Mouse (Mus musculus): Measurements from ENCODE around the gene Rasgef1b. TPM values are rescaled to one million over a fixed set of nuclear protein-coding genes. Genes with fewer than 3 reads are reported as not detected.

Rasgef1b gene
- polyA plus RNA-seq, 1 experiment from 2014 or later, result 6.5 TPM

GRCm38 (mm10) chr5:99722310-99722709, 6.6 kb downstream of the Rasgef1b start:
- H3K9me3 ChIP-seq (ENCODE audit: control insufficient read depth, low read length), result no peaks in the 10 kb centered on the region
- ATAC-seq (ENCODE audit: low read depth), result no peak
- WGBS, result 81% methylated on average over 2 of the region's 2 CpGs
- no peak overlapping the region for H3K27ac ChIP-seq (replicated peaks; ENCODE audit: low read depth, low read length)
- no peaks in the 10 kb centered on the region for H3K36me3 ChIP-seq (ENCODE audit: control insufficient read depth, insufficient read depth, low read length)
- H3K9ac ChIP-seq (ENCODE audit: low read depth, low read length), result no peak overlapping the region
- no peaks in the 10 kb centered on the region for H3K4me1 ChIP-seq (ENCODE audit: control insufficient read depth, insufficient read depth, low read length)
- 0 out of 2 replicates have a peak, but pooled peaks cover 3% of the 10 kb centered on the region for H3K27me3 ChIP-seq (replicated peaks; ENCODE audit: control insufficient read depth, insufficient read depth, low read length)
- DNase-seq (ENCODE audit: low spot score), result no peak
- no peak overlapping the region for H3K4me2 ChIP-seq (ENCODE audit: low read depth, low read length)
- H3K4me3 ChIP-seq (ENCODE audit: low read depth, low read length), result no peak overlapping the region

DNA sequence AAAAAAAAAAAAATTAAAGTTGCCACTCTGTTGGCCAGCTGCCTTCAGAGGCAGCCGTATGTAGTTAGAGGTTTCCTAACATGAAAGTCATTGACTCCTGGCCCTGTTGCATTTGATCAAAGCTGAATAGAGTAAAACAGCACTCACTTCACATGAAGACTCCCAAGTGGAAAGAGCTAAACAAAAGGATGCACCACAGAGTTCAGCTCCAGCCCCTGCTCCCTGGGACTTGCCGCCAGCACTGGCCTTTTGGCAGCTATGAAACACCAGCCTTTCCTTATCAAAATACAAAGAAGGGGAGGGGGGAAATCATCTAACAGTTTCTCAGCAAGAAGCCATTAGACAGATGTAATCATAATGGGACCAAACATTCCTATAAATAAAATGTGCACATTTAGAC, 8.3 kb downstream of the Rasgef1b start:
- Histone ChIP-seq H3K4me1 (ENCODE audit: control insufficient read depth, insufficient read depth, low read length) (peaks cover 1% of the 10 kb centered on the region), H3K27ac (replicated peaks; ENCODE audit: low read depth, low read length) (no peak overlapping the region), H3K9me3 (ENCODE audit: control insufficient read depth, low read length) (no peaks in the 10 kb centered on the region), H3K27me3 (replicated peaks; ENCODE audit: control insufficient read depth, insufficient read depth, low read length) (no peaks in the 10 kb centered on the region), H3K9ac (ENCODE audit: low read depth, low read length) (no peak overlapping the region), H3K4me3 (ENCODE audit: low read depth, low read length) (no peak overlapping the region), H3K36me3 (ENCODE audit: control insufficient read depth, insufficient read depth, low read length) (no peaks in the 10 kb centered on the region), H3K4me2 (ENCODE audit: low read depth, low read length) (no peak overlapping the region)
- DNase-seq (ENCODE audit: low spot score), result no peak
- ATAC-seq (ENCODE audit: low read depth), result no peak
- WGBS, result 64% methylated on average over 2 of the region's 2 CpGs

DNA sequence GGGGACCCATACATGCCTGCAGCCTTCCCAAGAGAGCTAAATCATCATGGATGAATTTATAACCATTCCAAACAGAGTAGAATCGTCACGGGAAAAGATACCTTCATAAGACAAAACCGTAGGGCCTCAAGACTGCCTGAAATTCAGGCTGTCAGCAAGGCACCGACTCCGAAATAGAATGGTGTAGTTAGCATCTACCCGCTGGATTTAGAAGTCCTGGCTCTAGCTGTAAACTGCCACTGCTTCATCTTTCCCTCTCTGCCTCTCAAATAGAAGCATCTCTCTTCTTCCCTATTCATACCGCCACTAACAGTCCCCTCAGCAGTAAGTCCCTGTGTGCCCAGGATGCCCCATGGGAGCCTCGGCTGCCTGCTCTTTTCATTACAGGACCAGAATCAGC, 10.9 kb downstream of the Rasgef1b start:
- no peak overlapping the region for H3K9ac ChIP-seq (ENCODE audit: low read depth, low read length)
- H3K4me2 ChIP-seq (ENCODE audit: low read depth, low read length), result no peak overlapping the region
- no peak overlapping the region for H3K27ac ChIP-seq (replicated peaks; ENCODE audit: low read depth, low read length)
- 81% methylated on average over 8 of the region's 8 CpGs for WGBS
- H3K4me1 ChIP-seq (ENCODE audit: control insufficient read depth, insufficient read depth, low read length), result peaks cover 8% of the 10 kb centered on the region
- H3K4me3 ChIP-seq (ENCODE audit: low read depth, low read length), result no peak overlapping the region
- DNase-seq (ENCODE audit: low spot score) (no peak), ATAC-seq (ENCODE audit: low read depth) (no peak)
- no peaks in the 10 kb centered on the region for H3K36me3 ChIP-seq (ENCODE audit: control insufficient read depth, insufficient read depth, low read length)
- no peaks in the 10 kb centered on the region for H3K9me3 ChIP-seq (ENCODE audit: control insufficient read depth, low read length)
- H3K27me3 ChIP-seq (replicated peaks; ENCODE audit: control insufficient read depth, insufficient read depth, low read length), result no peaks in the 10 kb centered on the region

DNA sequence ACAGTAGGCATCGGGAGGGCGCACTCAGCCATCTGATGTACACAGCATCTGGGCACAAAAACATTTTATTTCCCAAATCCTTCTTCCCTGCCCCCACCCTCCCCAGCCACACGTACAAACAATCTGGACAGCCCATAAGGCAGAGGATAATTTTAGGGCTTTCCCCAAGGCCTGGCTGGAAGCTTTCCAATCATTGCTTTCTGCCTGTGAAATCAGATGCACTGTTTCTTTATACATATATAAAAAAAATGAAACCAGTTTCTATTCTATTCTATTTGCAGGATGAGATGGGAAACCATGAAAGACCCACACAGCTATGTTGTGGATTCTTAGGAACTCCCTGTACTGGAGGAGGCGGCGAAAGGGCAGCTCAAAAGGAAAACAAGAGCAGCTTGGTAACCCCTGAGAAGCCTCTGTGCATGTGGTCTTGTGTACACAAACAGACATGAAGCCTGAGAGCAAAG, 13.6 kb downstream of the Rasgef1b start:
- Histone ChIP-seq H3K9me3 (ENCODE audit: control insufficient read depth, low read length) (no peaks in the 10 kb centered on the region), H3K4me3 (ENCODE audit: low read depth, low read length) (no peak overlapping the region), H3K4me1 (ENCODE audit: control insufficient read depth, insufficient read depth, low read length) (peaks cover 8% of the 10 kb centered on the region), H3K36me3 (ENCODE audit: control insufficient read depth, insufficient read depth, low read length) (no peaks in the 10 kb centered on the region), H3K27ac (replicated peaks; ENCODE audit: low read depth, low read length) (no peak overlapping the region), H3K4me2 (ENCODE audit: low read depth, low read length) (peak overlapping the region; percentile 23; the same call in 1 of the 2 replicates), H3K9ac (ENCODE audit: low read depth, low read length) (no peak overlapping the region), H3K27me3 (replicated peaks; ENCODE audit: control insufficient read depth, insufficient read depth, low read length) (no peaks in the 10 kb centered on the region)
- 41% methylated on average over 5 of the region's 5 CpGs for WGBS
- peak; percentile 59 for DNase-seq (ENCODE audit: low spot score)
- ATAC-seq (ENCODE audit: low read depth), result no peak

- ATAC-seq (ENCODE audit: low read depth) (no peak), DNase-seq (ENCODE audit: low spot score) (no peak)
- Histone ChIP-seq H3K4me1 (ENCODE audit: control insufficient read depth, insufficient read depth, low read length) (peaks cover 8% of the 10 kb centered on the region), H3K9ac (ENCODE audit: low read depth, low read length) (no peak overlapping the region), H3K4me2 (ENCODE audit: low read depth, low read length) (no peak overlapping the region), H3K27ac (replicated peaks; ENCODE audit: low read depth, low read length) (no peak overlapping the region), H3K36me3 (ENCODE audit: control insufficient read depth, insufficient read depth, low read length) (no peaks in the 10 kb centered on the region), H3K27me3 (replicated peaks; ENCODE audit: control insufficient read depth, insufficient read depth, low read length) (no peaks in the 10 kb centered on the region), H3K9me3 (ENCODE audit: control insufficient read depth, low read length) (no peaks in the 10 kb centered on the region), H3K4me3 (ENCODE audit: low read depth, low read length) (no peak overlapping the region)
- WGBS, result 86% methylated on average over 2 of the region's 2 CpGs
Measured at GRCm38 (mm10) chr5:99711947-99712346, 16.9 kb downstream of the Rasgef1b start.

DNA sequence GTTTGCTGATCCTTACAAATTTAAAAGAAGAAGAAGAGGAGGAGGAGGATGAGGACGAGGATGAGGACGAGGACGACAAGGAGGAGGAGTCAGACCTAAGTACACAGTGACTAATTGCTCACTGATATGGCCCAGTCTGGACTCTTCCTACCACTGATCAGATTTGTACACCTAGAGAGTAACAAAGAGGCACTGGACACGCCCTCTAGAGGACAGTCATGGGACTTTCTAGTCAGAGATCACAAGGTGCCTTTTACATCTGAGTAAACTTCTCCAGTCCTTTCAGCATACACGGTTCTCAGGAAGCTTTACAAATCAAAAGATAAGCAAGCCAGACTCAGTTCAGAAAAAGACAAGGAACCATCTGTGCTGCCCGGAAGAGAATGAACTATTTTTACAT, 20.2 kb downstream of the Rasgef1b start:
- 45% methylated on average over 6 of the region's 6 CpGs for WGBS

GRCm38 (mm10) chr5:99707261-99707660, 21.6 kb downstream of the Rasgef1b start:
- Histone ChIP-seq H3K4me3 (ENCODE audit: low read depth, low read length) (no peak overlapping the region), H3K4me1 (ENCODE audit: control insufficient read depth, insufficient read depth, low read length) (no peaks in the 10 kb centered on the region), H3K9me3 (ENCODE audit: control insufficient read depth, low read length) (no peaks in the 10 kb centered on the region), H3K4me2 (ENCODE audit: low read depth, low read length) (no peak overlapping the region), H3K36me3 (ENCODE audit: control insufficient read depth, insufficient read depth, low read length) (no peaks in the 10 kb centered on the region), H3K9ac (ENCODE audit: low read depth, low read length) (no peak overlapping the region), H3K27ac (replicated peaks; ENCODE audit: low read depth, low read length) (no peak overlapping the region), H3K27me3 (replicated peaks; ENCODE audit: control insufficient read depth, insufficient read depth, low read length) (no peaks in the 10 kb centered on the region)
- DNase-seq (ENCODE audit: low spot score) (peak; percentile 64), ATAC-seq (ENCODE audit: low read depth) (no peak)
- 31% methylated on average over 6 of the region's 6 CpGs for WGBS

More for the DNA sequence above, 20.2 kb downstream of the Rasgef1b start:
- Histone ChIP-seq H3K36me3 (ENCODE audit: control insufficient read depth, insufficient read depth, low read length) (no peaks in the 10 kb centered on the region), H3K27me3 (replicated peaks; ENCODE audit: control insufficient read depth, insufficient read depth, low read length) (no peaks in the 10 kb centered on the region), H3K4me1 (ENCODE audit: control insufficient read depth, insufficient read depth, low read length) (no peaks in the 10 kb centered on the region), H3K9me3 (ENCODE audit: control insufficient read depth, low read length) (no peaks in the 10 kb centered on the region), H3K27ac (replicated peaks; ENCODE audit: low read depth, low read length) (no peak overlapping the region), H3K4me2 (ENCODE audit: low read depth, low read length) (no peak overlapping the region), H3K4me3 (ENCODE audit: low read depth, low read length) (no peak overlapping the region), H3K9ac (ENCODE audit: low read depth, low read length) (no peak overlapping the region)
- ATAC-seq (ENCODE audit: low read depth), result no peak
- DNase-seq (ENCODE audit: low spot score), result no peak

GRCm38 (mm10) chr5:99701811-99702210, 27.1 kb downstream of the Rasgef1b start:
- no peak overlapping the region for H3K9ac ChIP-seq (ENCODE audit: low read depth, low read length)
- H3K4me3 ChIP-seq (ENCODE audit: low read depth, low read length), result no peak overlapping the region
- DNase-seq (ENCODE audit: low spot score) (no peak), ATAC-seq (ENCODE audit: low read depth) (no peak)
- H3K27me3 ChIP-seq (replicated peaks; ENCODE audit: control insufficient read depth, insufficient read depth, low read length), result no peaks in the 10 kb centered on the region
- H3K4me1 ChIP-seq (ENCODE audit: control insufficient read depth, insufficient read depth, low read length), result no peaks in the 10 kb centered on the region
- H3K4me2 ChIP-seq (ENCODE audit: low read depth, low read length), result no peak overlapping the region
- no peaks in the 10 kb centered on the region for H3K36me3 ChIP-seq (ENCODE audit: control insufficient read depth, insufficient read depth, low read length)
- no peaks in the 10 kb centered on the region for H3K9me3 ChIP-seq (ENCODE audit: control insufficient read depth, low read length)
- WGBS, result 62% methylated on average over 5 of the region's 5 CpGs
- no peak overlapping the region for H3K27ac ChIP-seq (replicated peaks; ENCODE audit: low read depth, low read length)

DNA sequence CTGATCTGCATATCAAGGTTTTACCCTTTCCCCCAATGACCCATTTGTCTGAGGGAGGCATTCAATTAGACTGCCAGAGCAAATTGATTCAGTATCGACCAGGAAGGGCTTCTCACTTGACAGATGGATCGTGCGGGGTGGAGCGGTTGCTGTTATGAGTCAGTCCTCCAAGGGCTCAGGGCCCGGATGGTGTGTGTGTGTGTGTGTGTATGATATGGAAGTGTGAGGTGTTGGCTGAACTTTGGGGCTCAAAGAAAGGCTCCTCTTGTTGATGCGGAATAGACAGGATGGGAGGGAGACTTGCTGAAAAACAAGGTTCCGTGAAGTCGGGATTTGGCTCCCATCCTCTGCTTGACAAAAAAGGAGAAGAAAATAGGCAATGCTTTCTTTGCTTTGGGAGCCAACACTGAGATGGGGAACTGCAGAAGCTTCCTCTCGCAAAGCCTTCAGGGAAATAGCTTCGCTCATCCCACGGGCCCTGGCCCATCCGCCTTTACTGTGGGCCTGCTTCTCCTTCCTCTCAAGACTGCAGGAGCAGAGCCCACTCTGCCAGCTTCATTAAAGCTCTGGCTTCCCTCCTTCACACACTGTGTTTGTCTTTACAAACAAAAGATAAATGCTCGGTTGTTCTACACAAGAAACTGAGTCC, 34.0 kb downstream of the Rasgef1b start:
- Histone ChIP-seq H3K4me3 (ENCODE audit: low read depth, low read length) (no peak overlapping the region), H3K4me1 (ENCODE audit: control insufficient read depth, insufficient read depth, low read length) (no peaks in the 10 kb centered on the region), H3K9ac (ENCODE audit: low read depth, low read length) (no peak overlapping the region), H3K36me3 (ENCODE audit: control insufficient read depth, insufficient read depth, low read length) (no peaks in the 10 kb centered on the region), H3K27ac (replicated peaks; ENCODE audit: low read depth, low read length) (no peak overlapping the region), H3K9me3 (ENCODE audit: control insufficient read depth, low read length) (no peaks in the 10 kb centered on the region), H3K27me3 (replicated peaks; ENCODE audit: control insufficient read depth, insufficient read depth, low read length) (no peaks in the 10 kb centered on the region), H3K4me2 (ENCODE audit: low read depth, low read length) (no peak overlapping the region)
- ATAC-seq (ENCODE audit: low read depth) (no peak), DNase-seq (ENCODE audit: low spot score) (no peak)
- WGBS, result 83% methylated on average over 13 of the region's 13 CpGs
